Mouse (Mus musculus) adrenal gland, adult 8-10 months (tissue): ENCODE results near the gene 1700017N19Rik. TPM values are rescaled to one million over a fixed set of nuclear protein-coding genes. Genes with fewer than 3 reads are reported as not detected.

ENCODE experiments used
- total RNA-seq, 4 experiments: library from RNA; stranded (reverse); gene quantifications; 2 replicates each; pipeline ENCODE4 v1.2.4; 2022

1700017N19Rik gene
- total RNA-seq, 4 experiments from 2014 or later = not detected

Other genes starting within 250 kb of the 1700017N19Rik start
- not detected for gene Gm4302, start 249.6 kb upstream of the 1700017N19Rik start, total RNA-seq
- not detected for gene Gm4303, start 244.5 kb upstream of the 1700017N19Rik start, total RNA-seq
- not detected for gene Gm4305, start 239.4 kb upstream of the 1700017N19Rik start, total RNA-seq
- gene Gm4307, start 229.1 kb upstream of the 1700017N19Rik start, total RNA-seq = not detected
- gene Gm4312, start 207.9 kb upstream of the 1700017N19Rik start, total RNA-seq = not detected
- 10 to 100 TPM; 20.3 to 22.8 (median 21.0) TPM for gene Tmtc3, start 103.1 kb upstream of the 1700017N19Rik start, total RNA-seq
- gene Cep290, start 102.9 kb upstream of the 1700017N19Rik start, total RNA-seq = 10 to 100 TPM in 2 of 4 experiments, 1 to 10 TPM in 2; 8.7 to 17.8 (median 11.3) TPM
- 10 to 100 TPM; 14.6 to 20.1 (median 15.4) TPM for gene 4930430F08Rik, start 61 bp upstream of the 1700017N19Rik start, total RNA-seq